Mouse (Mus musculus): ENCODE results near the gene Kcnj2.

DNA sequence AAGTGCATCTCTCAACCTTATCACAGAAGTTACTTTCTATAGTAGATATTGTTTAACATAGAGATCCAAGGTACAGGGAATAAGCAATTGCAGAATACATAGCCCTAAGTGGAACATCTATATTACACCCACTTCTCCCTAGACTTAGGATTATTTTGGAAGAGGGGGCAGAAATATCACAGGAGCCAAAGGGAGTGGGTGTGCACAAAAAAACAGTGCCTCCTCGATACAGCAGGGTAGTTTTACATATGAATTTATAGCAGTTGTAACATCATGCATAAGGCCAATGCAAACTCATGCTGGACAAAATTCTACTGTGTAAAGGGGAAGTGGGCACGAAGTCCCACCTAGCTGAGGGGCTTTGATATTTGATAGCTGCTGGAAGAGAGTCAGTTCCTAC is 38.5 kb downstream of the Kcnj2 start:
- TF ChIP-seq CTCF (IDR thresholded peaks at IDR 0.05; ENCODE audit: control insufficient read depth, insufficient read depth, low read length), result no peak
- TF ChIP-seq POLR2A (IDR thresholded peaks at IDR 0.05; ENCODE audit: borderline replicate concordance, control insufficient read depth, low read depth, low read length), result no peak

Measured in bone marrow, adult 2 months (tissue).